ENCODE assay signal across 16 mouse cellular contexts in the genomic region with DNA sequence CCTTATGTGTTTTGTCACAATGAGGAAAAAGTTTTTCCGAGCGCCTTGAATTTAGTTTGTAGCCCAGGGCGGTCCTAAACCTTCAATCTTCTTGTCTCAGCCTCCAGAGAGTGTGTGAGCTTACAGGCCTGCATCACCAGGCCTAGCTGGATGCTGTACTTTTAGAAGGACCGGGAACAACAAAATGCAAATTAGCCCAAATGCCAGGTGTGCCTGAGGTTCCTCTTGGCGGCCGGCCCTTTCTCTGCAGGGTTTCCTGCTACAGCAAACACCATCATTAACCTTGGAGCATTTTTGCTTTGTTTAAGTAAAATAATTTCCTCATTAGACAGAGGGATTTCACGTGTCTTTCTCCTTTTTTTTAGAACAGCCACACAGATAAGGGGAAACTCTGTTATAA. TPM values are rescaled to one million over a fixed set of nuclear protein-coding genes. Genes with fewer than 3 reads are reported as not detected.
DNase-seq lines count a peak whose midpoint lies in the region; ATAC-seq lines count a peak whose summit lies in the region.
"Had no signal": no experiment of that assay in that cellular context is flagged by ENCODE, and none has a peak within 500 bp of the region (broad histone marks: within the 10 kb centered on the region; RNA-seq: fewer than 3 reads in every experiment).

No protein-coding gene starts in this region.

- no peak overlapping the region for H3K9ac ChIP-seq in heart, embryonic 16.5 days (ENCODE audit: low read length)
- H3K9ac ChIP-seq in heart, embryonic 11.5 days (ENCODE audit: low read depth, low read length), result no peak overlapping the region
- H3K9ac ChIP-seq in kidney, embryonic 16.5 days (replicated peaks; ENCODE audit: low read length), result 0 out of 2 replicates have a peak overlapping the region, but pooled peaks have one; percentile 18
- H3K9ac ChIP-seq: embryonic facial prominence, embryonic 12.5 days had no signal

- 56% methylated on average over 7 of the region's 7 CpGs for WGBS in heart, embryonic 16.5 days
- WGBS in heart, embryonic 11.5 days (ENCODE audit: insufficient replicate concordance), result 52% methylated on average over 7 of the region's 7 CpGs
- 58% methylated on average over 7 of the region's 7 CpGs for WGBS in kidney, embryonic 16.5 days

- H3K9me3 ChIP-seq in heart, embryonic 16.5 days (replicated peaks; ENCODE audit: control insufficient read depth, low read length), result no peaks in the 10 kb centered on the region
- no peaks in the 10 kb centered on the region for H3K9me3 ChIP-seq in heart, embryonic 11.5 days (replicated peaks; ENCODE audit: control insufficient read depth, low read length)
- no peaks in the 10 kb centered on the region for H3K9me3 ChIP-seq in kidney, embryonic 16.5 days (ENCODE audit: low read length)
- H3K9me3 ChIP-seq: embryonic facial prominence, embryonic 12.5 days; midbrain, embryonic 10.5 days had no signal

- intact Hi-C loops in left cerebral cortex, postnatal 4 days (cut with DNase I), result no loop called here

- no peak overlapping the region for H3K4me3 ChIP-seq in heart, embryonic 16.5 days (ENCODE audit: low read length)
- no peak overlapping the region for H3K4me3 ChIP-seq in heart, embryonic 11.5 days (ENCODE audit: low read depth, low read length)
- H3K4me3 ChIP-seq in kidney, embryonic 16.5 days (ENCODE audit: low read length), result no peak overlapping the region
- H3K4me3 ChIP-seq: embryonic facial prominence, embryonic 12.5 days; left cerebral cortex, adult 2 months; midbrain, embryonic 10.5 days had no signal

- no peaks in the 10 kb centered on the region for H3K36me3 ChIP-seq in heart, embryonic 16.5 days (ENCODE audit: control insufficient read depth, insufficient read depth)
- H3K36me3 ChIP-seq in heart, embryonic 11.5 days (ENCODE audit: control insufficient read depth, insufficient read depth, low read length), result no peaks in the 10 kb centered on the region
- no peaks in the 10 kb centered on the region for H3K36me3 ChIP-seq in kidney, embryonic 16.5 days (ENCODE audit: insufficient read depth, low read length)
- H3K36me3 ChIP-seq: embryonic facial prominence, embryonic 12.5 days; midbrain, embryonic 10.5 days had no signal

- H3K27ac ChIP-seq in heart, embryonic 16.5 days (ENCODE audit: low read length), result 0 out of 2 replicates have a peak overlapping the region, but pooled peaks have one; percentile 1
- H3K27ac ChIP-seq in heart, embryonic 11.5 days (ENCODE audit: low read depth, low read length), result no peak overlapping the region
- H3K27ac ChIP-seq in kidney, embryonic 16.5 days (ENCODE audit: low read length), result peak overlapping the region; percentile 78
- H3K27ac ChIP-seq: left cerebral cortex, adult 2 months; midbrain, embryonic 10.5 days had no signal

- H3K4me2 ChIP-seq in heart, embryonic 16.5 days (ENCODE audit: low read depth, low read length), result no peak overlapping the region
- H3K4me2 ChIP-seq in heart, embryonic 11.5 days, result no peak overlapping the region
- no peak overlapping the region for H3K4me2 ChIP-seq in kidney, embryonic 16.5 days (replicated peaks; ENCODE audit: low read depth, low read length)
- H3K4me2 ChIP-seq: embryonic facial prominence, embryonic 12.5 days; liver, embryonic 11.5 days had no signal

- no peaks in the 10 kb centered on the region for H3K27me3 ChIP-seq in heart, embryonic 16.5 days (ENCODE audit: control insufficient read depth, insufficient read depth, low read length)
- no peaks in the 10 kb centered on the region; the same call in 1 of the 2 replicates for H3K27me3 ChIP-seq in heart, embryonic 11.5 days (ENCODE audit: control insufficient read depth, insufficient read depth, low read length)
- no peaks in the 10 kb centered on the region for H3K27me3 ChIP-seq in kidney, embryonic 16.5 days (ENCODE audit: insufficient read depth, low read length)

- no peak for ATAC-seq in heart, embryonic 16.5 days (replicated peaks; ENCODE audit: extremely low read depth, insufficient read depth, low FRiP score)
- ATAC-seq in heart, embryonic 11.5 days (replicated peaks; ENCODE audit: insufficient number of reproducible peaks, low FRiP score, low TSS enrichment), result no peak
- ATAC-seq in kidney, embryonic 16.5 days (ENCODE audit: low FRiP score, low TSS enrichment), result no peak
- ATAC-seq in activated CD4-positive, CD25-positive, alpha-beta regulatory T cell, adult 4 months, result no peak
- ATAC-seq: forebrain, embryonic 16.5 days had no signal

- peaks cover 4% of the 10 kb centered on the region for H3K4me1 ChIP-seq in heart, embryonic 16.5 days (ENCODE audit: control insufficient read depth, insufficient read depth, low read length)
- no peaks in the 10 kb centered on the region for H3K4me1 ChIP-seq in heart, embryonic 11.5 days (ENCODE audit: control insufficient read depth, insufficient read depth, low read length)
- H3K4me1 ChIP-seq in kidney, embryonic 16.5 days (ENCODE audit: insufficient read depth, low read length), result peaks cover 63% of the 10 kb centered on the region

- DNase-seq in A20 (ENCODE audit: low read depth, low spot score), result peak; percentile 44
- DNase-seq in NIH3T3 (ENCODE audit: low read depth), result peak; percentile 38
- DNase-seq in adrenal gland, postnatal 10 days, result no peak
- DNase-seq in left cerebral cortex, postnatal 4 days, result no peak
- DNase-seq: cerebellum, adult 8-10 months; heart, postnatal 4 days; right cerebral cortex, postnatal 25 days had no signal

RNA-seq across cellular contexts. Expression of gene Igfbp7, which starts 39.6 kb away (rescaled TPM):
- polyA plus RNA-seq in heart, embryonic 16.5 days (2015; fragmentation: Nextera tagmentation; extraction: Ambion mirVana), result 68.4 and 72.0 TPM in 2 replicates
- 35.3 and 38.1 TPM in 2 replicates for polyA plus RNA-seq in heart, embryonic 11.5 days (2014; fragmentation: Nextera tagmentation; extraction: Ambion mirVana)
- polyA plus RNA-seq in kidney, embryonic 16.5 days (2015; fragmentation: Nextera tagmentation; extraction: Ambion mirVana), result 455 and 475 TPM in 2 replicates
- total RNA-seq in adrenal gland, postnatal 10 days (2021), result 100 to 1,000 TPM; 664 to 746 TPM
- polyA plus RNA-seq in activated CD4-positive, CD25-positive, alpha-beta regulatory T cell, adult 4 months (2017; shearing (Covaris generic)), result under 1 TPM in 1 of 2 experiments, not detected in 1; 0.44 TPM
- total RNA-seq in left cerebral cortex, postnatal 4 days (2021), result 10 to 100 TPM; 35.5 to 40.3 TPM

RNA-seq across cellular contexts. Expression of gene Polr2b, which starts 58.2 kb away (rescaled TPM):
- polyA plus RNA-seq in heart, embryonic 16.5 days (2015; fragmentation: Nextera tagmentation; extraction: Ambion mirVana), result 39.0 and 40.4 TPM in 2 replicates
- polyA plus RNA-seq in heart, embryonic 11.5 days (2014; fragmentation: Nextera tagmentation; extraction: Ambion mirVana), result 46.0 and 52.0 TPM in 2 replicates
- polyA plus RNA-seq in kidney, embryonic 16.5 days (2015; fragmentation: Nextera tagmentation; extraction: Ambion mirVana), result 70.5 and 70.8 TPM in 2 replicates
- 10 to 100 TPM; 52.2 to 55.9 TPM for total RNA-seq in adrenal gland, postnatal 10 days (2021)
- polyA plus RNA-seq in activated CD4-positive, CD25-positive, alpha-beta regulatory T cell, adult 4 months (2017; shearing (Covaris generic)), result 10 to 100 TPM; 45.0 to 49.2 TPM
- 10 to 100 TPM; 55.4 to 59.3 TPM for total RNA-seq in left cerebral cortex, postnatal 4 days (2021)

RNA-seq across cellular contexts. Expression of gene Noa1, which starts 58.3 kb away (rescaled TPM):
- 22.5 and 23.7 TPM in 2 replicates for polyA plus RNA-seq in heart, embryonic 16.5 days (2015; fragmentation: Nextera tagmentation; extraction: Ambion mirVana)
- 20.3 and 21.1 TPM in 2 replicates for polyA plus RNA-seq in heart, embryonic 11.5 days (2014; fragmentation: Nextera tagmentation; extraction: Ambion mirVana)
- polyA plus RNA-seq in kidney, embryonic 16.5 days (2015; fragmentation: Nextera tagmentation; extraction: Ambion mirVana), result 34.2 and 35.9 TPM in 2 replicates
- 10 to 100 TPM; 26.7 to 28.0 TPM for total RNA-seq in adrenal gland, postnatal 10 days (2021)
- polyA plus RNA-seq in activated CD4-positive, CD25-positive, alpha-beta regulatory T cell, adult 4 months (2017; shearing (Covaris generic)), result 1 to 10 TPM; 5.0 to 8.3 TPM
- 10 to 100 TPM; 27.3 to 30.0 TPM for total RNA-seq in left cerebral cortex, postnatal 4 days (2021)

Comparison
In these comparisons a context has a peak if more than half of its experiments do, and no peak if none do; other contexts are left out.
1. DNase-seq: peak in A20 (single experiment) and NIH3T3 (single experiment); none in adrenal gland, postnatal 10 days (single experiment) and left cerebral cortex, postnatal 4 days (single experiment).
2. RNA of gene Igfbp7, which starts 39.6 kb away (polyA plus RNA-seq): 455 to 475 TPM in kidney, embryonic 16.5 days, 68.4 to 72.0 TPM in heart, embryonic 16.5 days and 35.3 to 38.1 TPM in heart, embryonic 11.5 days; 0.44 TPM in activated CD4-positive, CD25-positive, alpha-beta regulatory T cell, adult 4 months; every median in the first group is over 10 times any median in the second.